Mouse (Mus musculus): ENCODE results near the gene Dcakd. TPM values are rescaled to one million over a fixed set of nuclear protein-coding genes. Genes with fewer than 3 reads are reported as not detected.
"Not testable (repeated sequence)": the region's sequence is repeated elsewhere in the genome, so short reads cannot be mapped to it uniquely, and the experiment has no call there.

Dcakd gene
- polyA plus RNA-seq, 1 experiment from 2014 or later: 276 TPM

DNA sequence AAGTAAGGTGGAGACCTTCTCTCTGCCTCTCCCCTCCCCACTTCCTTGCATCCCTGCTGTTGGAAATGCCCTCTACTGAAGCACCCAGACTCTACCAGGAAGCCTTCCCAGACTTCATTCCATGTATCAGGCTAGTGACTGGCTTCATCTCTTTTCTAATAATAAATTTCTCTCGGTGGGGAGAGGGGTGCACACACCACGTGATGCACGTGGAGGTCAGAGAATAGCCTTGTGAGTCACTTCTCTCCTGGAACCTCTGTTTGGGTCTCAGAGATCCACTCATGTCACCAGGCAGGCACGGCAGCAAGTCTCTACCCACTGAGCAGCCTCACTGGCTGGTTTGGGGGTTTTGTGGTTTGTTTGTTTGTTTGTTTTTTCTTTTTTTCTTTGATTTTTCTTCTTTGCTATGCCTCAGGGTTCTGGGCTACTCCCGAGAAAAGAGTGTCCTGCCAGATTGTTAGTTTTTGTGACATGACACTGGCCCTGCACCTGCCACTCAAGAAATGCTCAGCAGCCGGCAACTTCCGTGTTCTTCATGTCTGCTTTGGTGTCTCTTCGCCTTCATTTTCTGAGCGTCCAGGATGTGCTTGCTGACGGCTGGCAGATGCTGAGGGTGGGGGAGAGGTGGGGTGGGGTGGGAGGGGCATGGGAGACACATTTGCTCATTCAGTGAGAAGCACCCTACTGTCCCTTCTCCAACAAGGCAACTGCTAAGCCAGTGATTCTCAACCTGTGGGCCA lies 46.8 kb downstream of the Dcakd start:
- Histone ChIP-seq H3K4me3 (ENCODE audit: low read depth, low read length) (no peak overlapping the region), H3K36me3 (replicated peaks; ENCODE audit: control insufficient read depth, insufficient read depth, low read depth, low read length) (no peaks in the 10 kb centered on the region), H3K4me2 (ENCODE audit: low read depth, low read length) (no peak overlapping the region), H3K27me3 (ENCODE audit: control insufficient read depth, insufficient read depth, low read length) (no peaks in the 10 kb centered on the region), H3K9ac (replicated peaks; ENCODE audit: low read length) (no peak overlapping the region), H3K4me1 (ENCODE audit: control insufficient read depth, insufficient read depth, low read length) (no peaks in the 10 kb centered on the region), H3K27ac (replicated peaks; ENCODE audit: low read depth, low read length) (no peak overlapping the region), H3K9me3 (replicated peaks; ENCODE audit: control insufficient read depth, low read length) (no peaks in the 10 kb centered on the region)
- WGBS: 62% methylated on average over 10 of the region's 10 CpGs
- ATAC-seq (replicated peaks; ENCODE audit: insufficient number of reproducible peaks, low FRiP score, low TSS enrichment, low read depth): no peak
- DNase-seq (ENCODE audit: low spot score): no peak

DNA sequence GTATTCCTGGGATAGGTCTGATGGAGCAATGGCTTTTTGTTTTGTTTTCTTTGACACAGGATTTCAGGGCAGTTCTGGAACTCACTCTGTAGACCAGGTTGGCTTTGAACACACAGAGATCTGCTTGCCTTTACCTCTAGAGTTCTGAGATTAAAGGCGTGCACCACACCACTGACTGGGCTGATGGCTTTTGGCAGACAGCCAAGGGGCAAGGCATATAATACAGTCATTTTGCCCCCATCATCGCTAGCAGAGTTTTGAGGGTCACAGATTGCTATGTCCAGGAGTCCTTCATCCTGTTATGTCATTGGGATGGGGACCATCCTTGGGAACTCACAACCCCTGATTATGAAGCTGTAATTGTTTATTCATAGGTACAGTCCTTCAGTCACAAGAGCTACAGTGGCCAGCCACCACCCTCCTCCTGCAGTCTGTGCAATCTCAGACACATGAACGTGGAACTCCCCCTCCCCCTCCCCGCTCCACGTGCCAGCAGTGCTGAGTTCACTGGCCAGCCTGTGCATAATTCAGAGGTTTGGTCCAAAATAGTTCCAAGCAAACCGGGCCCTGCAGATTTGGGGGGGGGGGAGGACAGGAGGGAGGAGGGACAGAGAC lies 50.0 kb downstream of the Dcakd start:
- H3K27me3 ChIP-seq (ENCODE audit: control insufficient read depth, insufficient read depth, low read length): no peaks in the 10 kb centered on the region
- WGBS: 49% methylated on average over 6 of the region's 6 CpGs
- H3K4me3 ChIP-seq (ENCODE audit: low read depth, low read length): no peak overlapping the region
- no peaks in the 10 kb centered on the region for H3K9me3 ChIP-seq (replicated peaks; ENCODE audit: control insufficient read depth, low read length)
- H3K4me1 ChIP-seq (ENCODE audit: control insufficient read depth, insufficient read depth, low read length): no peaks in the 10 kb centered on the region
- H3K36me3 ChIP-seq (replicated peaks; ENCODE audit: control insufficient read depth, insufficient read depth, low read depth, low read length): no peaks in the 10 kb centered on the region
- no peak overlapping the region for H3K9ac ChIP-seq (replicated peaks; ENCODE audit: low read length)
- no peak overlapping the region for H3K27ac ChIP-seq (replicated peaks; ENCODE audit: low read depth, low read length)
- DNase-seq (ENCODE audit: low spot score) (no peak), ATAC-seq (replicated peaks; ENCODE audit: insufficient number of reproducible peaks, low FRiP score, low TSS enrichment, low read depth) (no peak)
- no peak overlapping the region for H3K4me2 ChIP-seq (ENCODE audit: low read depth, low read length)

GRCm38 (mm10) chr11:102975966-102976365 lies 52.2 kb downstream of the Dcakd start:
- WGBS: 85% methylated on average over 9 of the region's 9 CpGs
- not testable (repeated sequence) for H3K27me3 ChIP-seq (ENCODE audit: control insufficient read depth, insufficient read depth, low read length); ATAC-seq (replicated peaks; ENCODE audit: insufficient number of reproducible peaks, low FRiP score, low TSS enrichment, low read depth); H3K4me1 ChIP-seq (ENCODE audit: control insufficient read depth, insufficient read depth, low read length); H3K4me3 ChIP-seq (ENCODE audit: low read depth, low read length); DNase-seq (ENCODE audit: low spot score); H3K36me3 ChIP-seq (replicated peaks; ENCODE audit: control insufficient read depth, insufficient read depth, low read depth, low read length); H3K4me2 ChIP-seq (ENCODE audit: low read depth, low read length); H3K27ac ChIP-seq (replicated peaks; ENCODE audit: low read depth, low read length); H3K9me3 ChIP-seq (replicated peaks; ENCODE audit: control insufficient read depth, low read length); H3K9ac ChIP-seq (replicated peaks; ENCODE audit: low read length)

- H3K4me3 ChIP-seq (ENCODE audit: low read depth, low read length): no peak overlapping the region
- no peak for ATAC-seq (replicated peaks; ENCODE audit: insufficient number of reproducible peaks, low FRiP score, low TSS enrichment, low read depth)
These were observed 55.8 kb downstream of the Dcakd start for GRCm38 (mm10) chr11:102972326-102972725.

GRCm38 (mm10) chr11:102971604-102972003 lies 56.5 kb downstream of the Dcakd start:
- WGBS: 59% methylated on average over 5 of the region's 5 CpGs
- H3K9me3 ChIP-seq (replicated peaks; ENCODE audit: control insufficient read depth, low read length): no peaks in the 10 kb centered on the region
- no peaks in the 10 kb centered on the region for H3K36me3 ChIP-seq (replicated peaks; ENCODE audit: control insufficient read depth, insufficient read depth, low read depth, low read length)
- DNase-seq (ENCODE audit: low spot score): no peak
- no peak overlapping the region for H3K27ac ChIP-seq (replicated peaks; ENCODE audit: low read depth, low read length)
- no peaks in the 10 kb centered on the region for H3K4me1 ChIP-seq (ENCODE audit: control insufficient read depth, insufficient read depth, low read length)
- H3K4me2 ChIP-seq (ENCODE audit: low read depth, low read length): no peak overlapping the region
- no peak overlapping the region for H3K4me3 ChIP-seq (ENCODE audit: low read depth, low read length)
- no peak overlapping the region for H3K9ac ChIP-seq (replicated peaks; ENCODE audit: low read length)
- no peaks in the 10 kb centered on the region for H3K27me3 ChIP-seq (ENCODE audit: control insufficient read depth, insufficient read depth, low read length)
- no peak for ATAC-seq (replicated peaks; ENCODE audit: insufficient number of reproducible peaks, low FRiP score, low TSS enrichment, low read depth)

More at GRCm38 (mm10) chr11:102972326-102972725, 55.8 kb downstream of the Dcakd start:
- H3K27ac ChIP-seq (replicated peaks; ENCODE audit: low read depth, low read length): no peak overlapping the region
- H3K27me3 ChIP-seq (ENCODE audit: control insufficient read depth, insufficient read depth, low read length): no peaks in the 10 kb centered on the region
- H3K4me2 ChIP-seq (ENCODE audit: low read depth, low read length): no peak overlapping the region
- no peak overlapping the region for H3K9ac ChIP-seq (replicated peaks; ENCODE audit: low read length)
- DNase-seq (ENCODE audit: low spot score): no peak
- no peaks in the 10 kb centered on the region for H3K4me1 ChIP-seq (ENCODE audit: control insufficient read depth, insufficient read depth, low read length)
- no peaks in the 10 kb centered on the region for H3K9me3 ChIP-seq (replicated peaks; ENCODE audit: control insufficient read depth, low read length)
- H3K36me3 ChIP-seq (replicated peaks; ENCODE audit: control insufficient read depth, insufficient read depth, low read depth, low read length): no peaks in the 10 kb centered on the region
- 60% methylated on average over 1 of the region's 1 CpGs for WGBS

GRCm38 (mm10) chr11:102964547-102965091 lies 63.5 kb downstream of the Dcakd start:
- 0 out of 2 replicates have a peak, but pooled peaks have one; percentile 40 for ATAC-seq (replicated peaks; ENCODE audit: insufficient number of reproducible peaks, low FRiP score, low TSS enrichment, low read depth)
- Histone ChIP-seq H3K27me3 (ENCODE audit: control insufficient read depth, insufficient read depth, low read length) (peaks cover 3% of the 10 kb centered on the region; the same call in 1 of the 2 replicates), H3K27ac (replicated peaks; ENCODE audit: low read depth, low read length) (no peak overlapping the region), H3K4me1 (ENCODE audit: control insufficient read depth, insufficient read depth, low read length) (peaks cover 3% of the 10 kb centered on the region), H3K36me3 (replicated peaks; ENCODE audit: control insufficient read depth, insufficient read depth, low read depth, low read length) (no peaks in the 10 kb centered on the region), H3K4me2 (ENCODE audit: low read depth, low read length) (no peak overlapping the region), H3K9me3 (replicated peaks; ENCODE audit: control insufficient read depth, low read length) (no peaks in the 10 kb centered on the region), H3K9ac (replicated peaks; ENCODE audit: low read length) (no peak overlapping the region), H3K4me3 (ENCODE audit: low read depth, low read length) (no peak overlapping the region)
- DNase-seq (ENCODE audit: low spot score): no peak
- 64% methylated on average over 16 of the region's 16 CpGs for WGBS

GRCm38 (mm10) chr11:102963855-102964546 lies 64.1 kb downstream of the Dcakd start:
- ATAC-seq (replicated peaks; ENCODE audit: insufficient number of reproducible peaks, low FRiP score, low TSS enrichment, low read depth): peak; percentile 45; the same call in 1 of the 2 replicates

More at GRCm38 (mm10) chr11:102963855-102964546, 64.1 kb downstream of the Dcakd start:
- Histone ChIP-seq H3K4me3 (ENCODE audit: low read depth, low read length) (no peak overlapping the region), H3K4me1 (ENCODE audit: control insufficient read depth, insufficient read depth, low read length) (peaks cover 3% of the 10 kb centered on the region), H3K27ac (replicated peaks; ENCODE audit: low read depth, low read length) (0 out of 2 replicates have a peak overlapping the region, but pooled peaks have one; percentile 39), H3K36me3 (replicated peaks; ENCODE audit: control insufficient read depth, insufficient read depth, low read depth, low read length) (no peaks in the 10 kb centered on the region), H3K9me3 (replicated peaks; ENCODE audit: control insufficient read depth, low read length) (no peaks in the 10 kb centered on the region), H3K4me2 (ENCODE audit: low read depth, low read length) (peak overlapping the region; percentile 32), H3K27me3 (ENCODE audit: control insufficient read depth, insufficient read depth, low read length) (peaks cover 3% of the 10 kb centered on the region; the same call in 1 of the 2 replicates), H3K9ac (replicated peaks; ENCODE audit: low read length) (peak overlapping the region; percentile 47)
- no peak for DNase-seq (ENCODE audit: low spot score)
- 16% methylated on average over 24 of the region's 24 CpGs for WGBS

All from embryonic facial prominence, embryonic 11.5 days (tissue).